Mouse (Mus musculus) hindbrain, postnatal 0 days (tissue): Measurements from ENCODE around the gene Ubxn11. TPM values are rescaled to one million over a fixed set of nuclear protein-coding genes. Genes with fewer than 3 reads are reported as not detected.

Experiments
- ATAC-seq: fragments of 200-750 bp; cut with Nextera tagmentation; 2 replicates; pipeline ENCODE4 v1.8.0; 2017; ENCODE audit warnings: mild to moderate bottlenecking, moderate TSS enrichment, moderate library complexity
- DNase-seq: peaks from one replicate; pipeline ENCODE4 v3.0.0-alpha.2; 2015; ENCODE audit warnings: low spot score
- H3K27ac ChIP-seq: fragments of 300-500 bp; sonication (generic); 2 replicates; pipeline ENCODE4 v1.5.1; 2014; ENCODE audit warnings: mild to moderate bottlenecking
- H3K27me3 ChIP-seq: fragments of 300-500 bp; sonication (generic); 2 replicates; pipeline ENCODE4 v1.6.1; 2014; ENCODE audit warnings: low read length, mixed read lengths; ENCODE audit not compliant: insufficient read depth
- H3K36me3 ChIP-seq: fragments of 300-500 bp; sonication (generic); 2 replicates; pipeline ENCODE4 v1.6.1; 2014; ENCODE audit warnings: low read length, mixed read lengths; ENCODE audit not compliant: insufficient read depth
- H3K4me1 ChIP-seq: fragments of 300-500 bp; sonication (generic); 2 replicates; pipeline ENCODE4 v1.6.1; 2014; ENCODE audit warnings: antibody characterized with exemption, low read length, mixed read lengths; ENCODE audit not compliant: insufficient read depth
- H3K4me2 ChIP-seq: fragments of 300-500 bp; sonication (generic); 2 replicates; pipeline ENCODE4 v1.6.1; 2014; ENCODE audit warnings: low read depth, mild to moderate bottlenecking, low read length, moderate library complexity, mixed read lengths
- H3K4me3 ChIP-seq: fragments of 300-500 bp; sonication (generic); 2 replicates; pipeline ENCODE4 v1.5.1; 2014; ENCODE audit warnings: low read length
- H3K9ac ChIP-seq: fragments of 300-500 bp; sonication (generic); replicated peaks from 2 replicates; pipeline ENCODE4 v1.6.1; 2014; ENCODE audit warnings: mild to moderate bottlenecking, low read length, moderate library complexity, mixed read lengths
- H3K9me3 ChIP-seq: fragments of 300-500 bp; sonication (generic); 2 replicates; pipeline ENCODE4 v1.6.1; 2016; ENCODE audit warnings: low read length, mixed read lengths
- CTCF ChIP-seq: IDR thresholded peaks from 2 replicates; pipeline ENCODE4 v1.5.1; 2016; ENCODE audit warnings: antibody characterized with exemption, control low read depth, low read depth
- WGBS: fragments of 180-500 bp; shearing (Covaris S2); extraction: QIAGEN DNeasy Blood & Tissue Kit; methylation state at CpG from one replicate; pipeline ENCODE4 v1.1.7; 2014; 5-methylcytosine and 5-hydroxymethylcytosine counted together
- polyA plus RNA-seq: library from polyadenylated mRNA; unstranded; fragments of >200 nt; fragmentation: Nextera tagmentation; extraction: Ambion mirVana; gene quantifications from 2 replicates; pipeline ENCODE4 v1.2.1, GENCODE M21; 2015
- total RNA-seq: library from RNA; depleted of rRNA; stranded (reverse); fragments of >200 nt; gene quantifications from 2 replicates; pipeline ENCODE4 v1.2.3, GENCODE M21; 2014

Ubxn11 gene
- total and polyA plus RNA-seq, 2 experiments from 2014 or later, result 8.9 to 14.0 TPM

GRCm38 (mm10) chr4:134090521-134091224 lies 11.7 kb upstream of the Ubxn11 start:
- ATAC-seq (no peak), DNase-seq (peak; percentile 25)
- no peaks in the 10 kb centered on the region for H3K4me1 ChIP-seq
- peak; percentile 39; the same call in 1 of the 2 replicates for TF ChIP-seq CTCF
- no peaks in the 10 kb centered on the region for H3K36me3 ChIP-seq
- H3K4me2 ChIP-seq, result no peak overlapping the region
- H3K4me3 ChIP-seq, result no peak overlapping the region
- WGBS, result 81% methylated on average over 16 of the region's 16 CpGs
- H3K9me3 ChIP-seq, result no peaks in the 10 kb centered on the region
- no peak overlapping the region for H3K9ac ChIP-seq
- H3K27me3 ChIP-seq, result no peaks in the 10 kb centered on the region
- H3K27ac ChIP-seq, result no peak overlapping the region

GRCm38 (mm10) chr4:134091225-134091529 lies 11.2 kb upstream of the Ubxn11 start:
- DNase-seq (no peak), ATAC-seq (no peak)
- Histone ChIP-seq H3K4me1 (no peaks in the 10 kb centered on the region), H3K4me3 (no peak overlapping the region), H3K9me3 (no peaks in the 10 kb centered on the region), H3K4me2 (no peak overlapping the region), H3K27ac (no peak overlapping the region), H3K36me3 (no peaks in the 10 kb centered on the region), H3K27me3 (no peaks in the 10 kb centered on the region), H3K9ac (no peak overlapping the region)
- WGBS, result 83% methylated on average over 6 of the region's 6 CpGs
- TF ChIP-seq CTCF, result no peak

- DNase-seq (peak; percentile 28), ATAC-seq (no peak)
- TF ChIP-seq CTCF, result peak; percentile 72
- H3K9ac ChIP-seq, result no peak overlapping the region
- no peaks in the 10 kb centered on the region for H3K27me3 ChIP-seq
- no peak overlapping the region for H3K27ac ChIP-seq
- no peaks in the 10 kb centered on the region for H3K9me3 ChIP-seq
- no peak overlapping the region for H3K4me3 ChIP-seq
- no peaks in the 10 kb centered on the region for H3K4me1 ChIP-seq
- no peaks in the 10 kb centered on the region for H3K36me3 ChIP-seq
- H3K4me2 ChIP-seq, result no peak overlapping the region
- WGBS, result 75% methylated on average over 6 of the region's 6 CpGs
Observed at GRCm38 (mm10) chr4:134092382-134093288, 9.7 kb upstream of the Ubxn11 start.

- Histone ChIP-seq H3K9me3 (no peaks in the 10 kb centered on the region), H3K4me2 (no peak overlapping the region), H3K36me3 (no peaks in the 10 kb centered on the region), H3K9ac (no peak overlapping the region), H3K4me1 (no peaks in the 10 kb centered on the region), H3K27me3 (no peaks in the 10 kb centered on the region), H3K4me3 (no peak overlapping the region), H3K27ac (no peak overlapping the region)
- DNase-seq, result no peak
- ATAC-seq, result no peak
- 79% methylated on average over 7 of the region's 7 CpGs for WGBS
- TF ChIP-seq CTCF, result no peak
Observed at GRCm38 (mm10) chr4:134094004-134094564, 8.3 kb upstream of the Ubxn11 start.

GRCm38 (mm10) chr4:134094923-134095547 lies 7.3 kb upstream of the Ubxn11 start, which contains the start of gene Cd52:
Gene Cd52 (minus strand): TSS chr4:134095082.
- no peaks in the 10 kb centered on the region for H3K9me3 ChIP-seq
- DNase-seq (no peak), ATAC-seq (no peak)
- no peaks in the 10 kb centered on the region for H3K36me3 ChIP-seq
- TF ChIP-seq CTCF, result no peak
- H3K4me1 ChIP-seq, result no peaks in the 10 kb centered on the region
- H3K4me3 ChIP-seq, result no peak within 1 kb of the TSS
- WGBS, result 54% methylated on average over 3 of the region's 3 CpGs
- no peaks in the 10 kb centered on the region for H3K27me3 ChIP-seq
- H3K4me2 ChIP-seq, result no peak within 1 kb of the TSS
- no peak within 1 kb of the TSS for H3K27ac ChIP-seq
- H3K9ac ChIP-seq, result no peak within 1 kb of the TSS

GRCm38 (mm10) chr4:134096120-134096519 lies 6.2 kb upstream of the Ubxn11 start:
- Histone ChIP-seq H3K9me3 (no peaks in the 10 kb centered on the region), H3K27ac (no peak overlapping the region), H3K4me2 (no peak overlapping the region), H3K27me3 (no peaks in the 10 kb centered on the region), H3K9ac (no peak overlapping the region), H3K36me3 (no peaks in the 10 kb centered on the region), H3K4me1 (no peaks in the 10 kb centered on the region), H3K4me3 (no peak overlapping the region)
- WGBS, result 85% methylated on average over 3 of the region's 3 CpGs
- ATAC-seq (no peak), DNase-seq (no peak)
- TF ChIP-seq CTCF, result no peak
